Mouse (Mus musculus): Measurements from ENCODE around the gene Amy2a3.
"Not testable (repeated sequence)": the region's sequence is repeated elsewhere in the genome, so short reads cannot be mapped to it uniquely, and the experiment has no call there.

Gene Amy2a3

GRCm38 (mm10) chr3:113323952-113324351 lies at the start of gene Amy2a3:
Gene Amy2a3, minus strand, starts transcription at chr3:113324052.
- ATAC-seq (ENCODE audit: low TSS enrichment) = not testable (repeated sequence)

- ATAC-seq (ENCODE audit: low TSS enrichment) = not testable (repeated sequence)
Measured at GRCm38 (mm10) chr3:113356558-113356957, 32.7 kb upstream of the Amy2a3 start, which contains the start of gene Amy2a2. Gene Amy2a2, minus strand, starts transcription at chr3:113356658.

- ATAC-seq (ENCODE audit: low TSS enrichment) = not testable (repeated sequence)
Measured at GRCm38 (mm10) chr3:113345484-113345883, 21.6 kb upstream of the Amy2a3 start.

GRCm38 (mm10) chr3:113312937-113313336 lies 10.9 kb downstream of the Amy2a3 start:
- ATAC-seq (ENCODE audit: low TSS enrichment) = not testable (repeated sequence)

- not testable (repeated sequence) for ATAC-seq (ENCODE audit: low TSS enrichment)
Measured at GRCm38 (mm10) chr3:113291349-113291748, 32.5 kb downstream of the Amy2a3 start, which contains the start of gene Amy2a4. Gene Amy2a4, minus strand, starts transcription at chr3:113291449.

GRCm38 (mm10) chr3:113280285-113280684 lies 43.6 kb downstream of the Amy2a3 start:
- ATAC-seq (ENCODE audit: low TSS enrichment) = not testable (repeated sequence)

GRCm38 (mm10) chr3:113279586-113279985 lies 44.3 kb downstream of the Amy2a3 start:
- ATAC-seq (ENCODE audit: low TSS enrichment) = not testable (repeated sequence)

All from frontal cortex, adult (tissue).